Mouse (Mus musculus): ENCODE data around the gene Mertk. TPM values are rescaled to one million over a fixed set of nuclear protein-coding genes. Genes with fewer than 3 reads are reported as not detected.
"Not testable (repeated sequence)": the region's sequence is repeated elsewhere in the genome, so short reads cannot be mapped to it uniquely, and the experiment has no call there.

Gene Mertk
- 1 to 10 TPM; 4.7 to 5.8 TPM for total RNA-seq (2021)
- long read RNA-seq, experiment 1, partial matches to known transcripts, result 0 of 2 reads
- long read RNA-seq, experiment 1, other reads (novel, unspliced or antisense), result 2 of 2 reads
- long read RNA-seq, experiment 2, full-length matches to known transcripts, result 1 of 3 reads
- long read RNA-seq, experiment 2, partial matches to known transcripts, result 0 of 3 reads
- long read RNA-seq, experiment 2, other reads (novel, unspliced or antisense), result 2 of 3 reads

DNA sequence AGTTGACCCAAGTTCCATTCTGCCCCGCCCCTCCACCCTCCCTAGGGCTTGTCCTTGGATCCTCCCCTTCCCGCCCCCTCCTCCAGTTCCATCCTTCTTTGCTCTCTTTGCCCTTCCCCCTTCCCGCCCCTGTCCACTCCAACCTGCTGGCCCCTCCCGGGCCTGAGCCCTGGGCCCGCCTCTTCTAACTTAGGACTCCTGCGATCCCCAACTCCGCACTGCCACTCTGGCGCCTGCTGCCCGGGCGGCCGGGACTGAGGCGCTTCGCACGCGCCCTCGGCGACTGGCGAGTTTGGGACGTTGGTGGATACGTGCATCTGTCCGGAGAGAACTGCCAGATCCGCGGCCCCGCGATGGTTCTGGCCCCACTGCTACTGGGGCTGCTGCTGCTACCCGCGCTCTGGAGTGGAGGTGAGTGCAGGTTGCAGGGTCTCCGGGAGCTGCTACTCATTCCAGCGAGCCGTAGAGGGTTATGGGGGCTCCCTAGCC lies at the start of gene Mertk:
Gene Mertk (plus strand): TSS at position 264 of the 489 bp plus-strand sequence.
- DNase-seq (ENCODE audit: low spot score in 2 of 2), result peak; percentile 78 to 90

DNA sequence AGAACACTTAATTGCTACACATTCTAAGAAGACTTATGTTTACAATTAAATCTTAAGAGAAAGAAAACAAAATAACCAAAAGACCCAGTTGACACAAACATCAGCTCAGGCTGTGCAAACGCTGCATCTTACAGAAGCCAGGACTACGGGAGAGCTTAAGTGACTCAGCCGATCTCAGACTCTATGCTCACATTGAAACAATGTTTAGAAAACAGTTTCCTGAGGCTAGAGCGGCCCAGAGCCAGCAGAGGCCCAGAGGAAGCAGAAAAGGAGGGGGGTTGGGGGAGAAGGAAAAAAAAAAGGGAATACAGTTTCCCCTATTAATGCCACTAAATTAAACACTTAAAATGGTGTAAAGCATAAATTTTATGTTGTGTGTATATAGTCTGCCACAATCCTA lies 18.1 kb upstream of the Mertk start:
- DNase-seq (ENCODE audit: low spot score in 2 of 2), result no peak

DNA sequence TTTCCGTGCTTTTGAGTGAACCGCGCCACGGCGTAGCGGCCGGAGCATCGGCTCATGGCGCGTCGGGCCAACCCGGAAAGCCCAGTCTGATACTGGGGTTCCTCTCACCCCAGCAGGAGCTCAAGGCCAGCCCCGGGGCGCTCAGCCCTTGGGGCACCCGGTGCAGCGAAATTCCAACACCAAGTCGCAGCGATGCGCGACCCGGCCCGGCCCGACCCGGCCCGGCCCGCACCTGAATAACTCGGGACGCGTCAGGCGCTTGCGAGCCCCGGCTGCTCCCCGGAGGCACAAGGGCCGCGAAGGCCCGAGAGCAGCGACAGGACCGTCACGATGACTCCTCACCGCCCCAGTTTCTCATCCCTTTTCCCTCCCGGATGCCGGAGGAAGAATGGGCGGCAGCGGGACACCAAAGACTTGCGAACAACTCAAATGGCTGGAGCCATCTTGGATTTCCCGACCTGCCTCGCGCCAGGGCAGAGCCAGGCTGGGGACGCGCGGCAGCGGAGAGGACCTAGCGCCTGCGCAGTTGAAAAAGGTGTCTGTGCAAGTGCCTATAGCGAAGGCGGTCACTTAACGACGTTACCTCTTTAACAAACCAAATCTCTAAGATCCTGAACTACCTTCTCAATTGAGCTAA lies 11.7 kb upstream of the Mertk start, which contains the start of gene Anapc1:
Gene Anapc1 (minus strand): TSS at position 471 of the 637 bp plus-strand sequence.
- DNase-seq (ENCODE audit: low spot score in 2 of 2), result peak; percentile 80 to 89

DNA sequence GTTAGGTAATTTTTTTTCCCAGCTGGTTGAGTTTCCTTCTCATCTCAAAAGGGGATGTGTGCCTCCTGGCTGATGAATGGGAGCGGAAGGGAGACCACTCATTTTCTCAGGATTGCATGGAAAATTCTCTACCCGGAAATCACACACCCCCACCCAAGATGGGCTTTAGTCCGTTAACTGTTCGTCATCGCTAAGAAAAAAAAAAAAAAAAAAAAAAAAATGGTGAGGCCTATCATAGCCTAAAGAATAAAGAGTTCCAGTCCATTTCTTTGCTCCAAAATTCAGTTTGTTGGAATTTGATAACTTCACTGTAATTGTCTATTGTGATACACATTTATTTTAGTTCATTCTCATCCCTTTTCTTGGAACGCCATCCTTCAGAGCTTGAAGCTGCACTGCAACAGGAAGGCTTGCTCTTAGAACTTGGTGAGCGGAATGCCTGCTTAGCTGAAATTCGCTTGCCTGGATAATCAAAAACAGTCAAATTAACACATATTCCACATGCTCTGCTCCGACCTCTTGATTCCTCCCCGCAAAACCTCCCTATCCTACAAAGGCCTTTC lies 11.1 kb upstream of the Mertk start:
- DNase-seq (ENCODE audit: low spot score in 2 of 2), result no peak

DNA sequence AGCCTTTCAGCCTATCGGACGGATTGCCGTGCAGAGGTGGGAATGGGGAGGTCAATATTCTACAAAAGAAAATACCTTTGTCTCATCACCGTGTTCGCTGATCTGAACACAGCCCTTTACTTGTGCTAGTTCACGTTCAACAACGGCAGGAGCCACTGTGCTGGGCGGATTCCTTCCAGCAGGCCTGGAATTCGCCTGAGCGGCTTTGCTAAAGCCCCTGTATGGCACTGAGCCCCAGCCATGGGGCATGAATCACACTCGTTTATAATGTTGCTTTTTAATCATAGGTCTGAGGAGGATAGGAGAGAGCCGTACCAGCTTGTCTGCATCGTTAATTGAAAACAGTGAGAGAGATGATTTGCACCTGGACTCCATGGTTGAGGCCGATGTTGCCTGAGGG lies 6.4 kb upstream of the Mertk start:
- no peak for DNase-seq (ENCODE audit: low spot score in 2 of 2)

DNA sequence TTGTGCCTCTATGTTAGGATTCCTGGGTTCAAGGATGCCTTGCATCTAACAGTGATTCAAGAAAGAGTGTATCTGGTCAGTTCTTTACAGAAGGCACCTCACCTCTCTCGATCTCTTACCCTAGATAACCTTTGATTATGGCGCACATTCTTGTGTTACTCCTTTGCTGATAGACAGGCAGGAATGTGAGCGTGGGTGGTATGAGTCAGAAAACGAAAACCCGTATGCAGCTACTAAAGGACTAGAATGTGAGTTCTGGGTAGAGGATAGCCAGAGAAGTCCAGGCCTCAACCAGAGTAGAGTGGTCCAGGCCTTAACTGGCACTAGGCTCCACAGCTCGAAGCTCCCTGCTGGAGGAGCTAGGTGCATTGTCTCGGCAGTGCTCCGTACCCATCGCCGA lies 6.0 kb upstream of the Mertk start:
- DNase-seq (ENCODE audit: low spot score in 2 of 2), result no peak

DNA sequence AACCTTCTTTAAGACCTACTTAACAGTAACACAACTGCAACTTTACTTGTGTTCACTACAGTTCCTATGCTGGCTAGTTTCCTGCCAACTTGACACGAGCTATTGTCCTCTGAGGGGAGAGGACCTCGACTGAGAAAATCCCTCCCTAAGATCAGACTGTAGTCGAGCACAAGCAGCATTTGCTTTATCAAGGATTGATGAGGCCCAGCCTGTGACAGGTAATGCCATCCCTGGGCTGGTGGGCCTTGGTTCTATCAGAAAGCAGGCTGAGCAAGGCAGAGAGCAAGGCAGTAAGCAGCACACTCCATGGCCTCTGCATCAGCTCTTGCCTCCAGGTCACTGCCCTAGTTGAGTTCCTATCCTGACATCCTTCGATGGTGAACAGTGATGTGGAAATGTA lies 5.5 kb upstream of the Mertk start:
- DNase-seq (ENCODE audit: low spot score in 2 of 2), result no peak

DNA sequence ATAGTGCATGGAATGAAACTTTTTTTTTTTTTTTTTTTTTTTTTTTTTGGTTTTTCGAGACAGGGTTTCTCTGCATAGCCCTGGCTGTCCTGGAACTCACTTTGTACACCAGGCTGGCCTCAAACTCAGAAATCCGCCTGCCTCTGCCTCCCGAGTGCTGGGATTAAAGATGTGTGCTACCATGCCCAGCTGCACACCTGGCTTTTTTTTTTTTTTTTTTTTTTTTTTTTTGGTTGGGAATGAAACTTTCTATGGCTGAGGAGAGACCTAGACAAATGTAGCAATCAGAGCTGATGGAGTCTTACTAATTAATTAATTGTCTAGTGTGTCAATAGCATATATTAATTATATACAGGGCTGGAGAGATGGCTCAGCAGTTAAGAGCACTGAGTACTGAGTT lies 4.9 kb upstream of the Mertk start:
- DNase-seq (ENCODE audit: low spot score in 2 of 2), result not testable (repeated sequence)

DNA sequence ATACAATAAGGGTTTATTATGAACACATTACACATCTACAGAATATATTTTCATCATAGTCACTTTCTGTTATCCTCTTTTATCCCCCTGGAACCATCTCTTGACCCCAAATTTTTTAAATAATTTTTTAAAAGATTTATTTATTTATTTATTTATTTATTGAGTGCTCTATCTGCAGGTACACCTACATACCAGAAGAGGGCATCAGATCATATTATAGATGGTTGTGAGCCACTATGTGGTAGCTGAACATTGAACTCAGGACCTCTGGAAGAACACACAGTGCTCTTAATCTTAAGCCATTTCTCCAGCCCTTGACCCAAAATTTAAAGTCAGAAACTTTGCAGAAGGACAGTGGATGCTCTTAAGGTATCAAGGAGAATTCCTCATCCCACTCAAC lies 4.2 kb upstream of the Mertk start:
- no peak for DNase-seq (ENCODE audit: low spot score in 2 of 2)

DNA sequence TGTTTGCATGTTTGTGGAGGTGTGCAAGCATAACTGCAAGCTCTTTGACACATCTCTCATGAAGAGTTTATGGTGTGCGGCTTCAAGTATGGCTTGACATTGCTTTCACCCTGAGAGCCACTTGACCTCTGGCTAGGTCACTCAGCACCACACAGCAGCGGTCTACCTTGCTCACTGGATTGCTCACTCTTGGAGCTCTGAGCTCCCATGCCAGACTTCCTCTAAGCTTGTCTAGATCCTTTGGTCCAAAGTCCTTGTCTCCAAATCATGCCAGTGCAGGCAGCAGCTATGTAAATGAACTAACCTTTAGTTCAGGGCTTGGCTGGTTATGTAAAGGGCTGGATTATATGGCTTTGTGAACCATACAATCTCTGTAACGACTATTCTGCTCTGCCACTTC lies 2.3 kb upstream of the Mertk start:
- DNase-seq (ENCODE audit: low spot score in 2 of 2), result no peak

DNA sequence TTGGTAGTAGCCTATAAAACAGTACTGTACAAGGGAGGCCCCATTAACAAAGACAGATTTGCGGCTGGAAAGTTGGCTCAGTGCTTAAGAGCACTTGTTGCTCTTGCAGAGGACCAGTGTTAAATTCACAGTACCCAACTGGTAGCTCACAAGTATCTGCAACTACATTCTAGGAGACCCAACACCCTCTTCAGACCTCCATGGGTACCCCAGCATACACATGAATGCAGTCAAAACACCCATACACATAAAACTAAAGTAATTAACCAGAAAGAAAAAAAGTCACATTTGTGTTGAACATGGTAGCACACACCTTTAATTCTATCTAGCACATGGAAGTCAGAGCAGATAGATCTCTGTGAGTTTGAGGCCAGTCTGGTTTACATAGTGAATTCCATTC lies 1.7 kb upstream of the Mertk start:
- no peak for DNase-seq (ENCODE audit: low spot score in 2 of 2)

DNA sequence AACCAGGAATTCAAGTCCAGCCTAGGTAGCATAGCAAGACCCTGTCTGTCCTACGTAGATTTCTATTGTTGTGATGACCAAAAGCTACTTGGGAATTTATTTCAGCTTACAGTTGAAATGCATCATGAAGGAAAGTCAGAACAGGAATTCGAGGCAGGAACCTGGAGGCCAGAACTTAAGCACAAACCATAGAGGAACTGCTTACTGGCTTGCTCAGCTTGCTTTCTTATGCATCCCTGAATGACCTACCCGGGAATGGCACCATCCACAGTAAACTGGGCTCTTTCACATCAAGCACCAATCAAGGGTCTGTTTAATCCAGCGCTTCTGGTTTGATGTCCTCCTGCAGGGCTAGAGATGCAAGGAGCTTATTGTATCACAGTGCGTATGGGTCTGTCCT lies 1.2 kb upstream of the Mertk start:
- DNase-seq (ENCODE audit: low spot score in 2 of 2), result no peak

DNA sequence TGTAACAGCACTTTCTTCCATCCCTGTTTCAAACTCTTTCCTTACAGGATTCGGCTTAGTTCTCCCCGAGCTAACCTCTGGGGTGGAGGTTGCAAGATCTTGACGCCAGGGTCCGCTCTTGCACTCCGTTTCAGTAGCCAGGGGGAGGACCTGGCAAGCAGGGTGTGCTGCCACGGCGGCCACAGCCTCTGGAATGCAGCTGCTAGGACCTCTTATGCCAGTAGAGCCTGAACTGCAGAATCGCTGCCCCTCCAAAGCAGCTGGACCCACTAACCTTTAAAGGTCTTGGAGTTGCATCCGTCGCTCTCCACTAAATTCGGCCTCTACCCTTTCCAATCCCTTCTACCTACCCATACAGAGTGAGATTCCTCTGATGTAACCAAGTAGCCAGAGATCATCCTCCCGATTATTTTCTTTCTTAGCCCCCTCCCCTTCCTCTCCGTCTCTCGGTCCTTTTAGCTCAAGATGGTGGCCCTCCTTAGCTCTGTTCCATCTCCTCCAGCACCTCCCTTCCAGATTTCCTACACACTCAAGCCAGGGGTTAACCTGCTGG lies 540 bp upstream of the Mertk start:
- peak; percentile 75 to 88 for DNase-seq (ENCODE audit: low spot score in 2 of 2)

DNA sequence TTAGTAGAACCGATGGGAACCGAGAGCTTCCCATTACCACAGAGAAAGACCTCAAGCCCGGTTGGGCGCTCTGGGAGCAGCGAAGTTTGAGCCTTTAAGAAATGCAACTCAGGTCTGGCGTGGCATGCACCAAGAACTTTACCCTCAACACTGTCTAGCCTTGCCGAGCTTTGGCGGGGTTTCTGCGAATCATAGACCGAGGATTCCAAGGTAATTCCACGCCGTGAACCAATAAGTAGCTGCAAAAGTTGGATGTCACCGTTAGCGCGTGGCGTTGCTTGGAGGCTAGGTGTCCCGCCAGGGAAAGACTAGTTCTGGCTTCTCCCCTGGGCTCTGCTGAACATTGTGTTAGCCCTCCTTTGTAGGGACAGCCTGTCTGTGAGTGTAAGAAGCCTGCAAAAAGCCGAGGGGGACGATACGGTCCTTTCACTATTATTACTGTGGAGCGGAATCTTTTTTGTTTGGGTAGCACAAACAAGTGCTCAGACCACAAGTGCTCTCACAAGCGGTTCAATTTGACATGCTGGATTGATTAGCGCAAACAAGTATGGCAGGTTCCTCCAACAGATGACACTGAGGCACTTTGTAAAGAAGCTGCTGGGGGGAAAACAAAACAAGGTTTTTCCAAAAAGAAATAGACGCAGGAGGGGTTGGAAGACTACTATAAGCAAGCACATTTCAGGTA lies 587 bp downstream of the Mertk start:
- peak; percentile 35 to 61 for DNase-seq (ENCODE audit: low spot score in 2 of 2)

DNA sequence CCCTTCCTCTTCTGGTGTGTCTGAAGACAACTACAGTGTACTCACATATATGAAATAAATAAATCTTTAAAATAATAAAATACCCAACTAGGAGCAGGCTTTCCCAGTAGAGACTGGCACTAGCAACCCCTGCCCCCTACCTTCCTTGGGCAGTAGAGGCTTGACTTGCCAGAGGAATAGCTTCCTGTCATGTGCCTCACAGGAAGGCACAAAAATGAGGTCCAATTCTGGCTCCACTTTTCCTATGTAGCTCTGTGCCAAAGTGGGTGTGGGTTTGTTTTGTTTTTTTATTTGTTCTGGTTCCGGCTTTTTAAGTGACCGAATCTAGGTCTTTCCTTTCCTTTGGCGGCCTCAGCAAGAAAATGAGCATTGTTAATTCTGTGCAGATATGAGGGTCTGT lies 5.7 kb downstream of the Mertk start:
- no peak for DNase-seq (ENCODE audit: low spot score in 2 of 2)

DNA sequence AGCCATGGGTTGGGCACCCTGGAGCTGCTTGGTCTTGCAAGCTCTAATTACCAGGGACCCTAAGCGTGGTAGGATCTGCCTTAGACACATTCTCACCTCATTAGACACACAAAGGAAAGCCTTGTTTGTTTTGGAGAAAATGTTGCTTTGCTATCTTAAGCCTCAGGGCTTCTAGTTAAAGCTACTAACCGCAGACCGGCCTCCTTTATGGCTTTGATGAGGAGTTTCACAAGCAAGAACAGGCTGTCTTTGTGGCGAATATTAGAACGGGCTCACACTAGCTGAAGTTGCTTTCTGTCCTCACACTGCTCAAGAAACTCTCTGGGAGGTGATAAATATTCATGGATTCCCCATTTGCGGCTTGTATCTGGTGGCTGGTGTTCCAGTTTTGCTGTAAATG lies 10.5 kb downstream of the Mertk start:
- no peak for DNase-seq (ENCODE audit: low spot score in 2 of 2)

DNA sequence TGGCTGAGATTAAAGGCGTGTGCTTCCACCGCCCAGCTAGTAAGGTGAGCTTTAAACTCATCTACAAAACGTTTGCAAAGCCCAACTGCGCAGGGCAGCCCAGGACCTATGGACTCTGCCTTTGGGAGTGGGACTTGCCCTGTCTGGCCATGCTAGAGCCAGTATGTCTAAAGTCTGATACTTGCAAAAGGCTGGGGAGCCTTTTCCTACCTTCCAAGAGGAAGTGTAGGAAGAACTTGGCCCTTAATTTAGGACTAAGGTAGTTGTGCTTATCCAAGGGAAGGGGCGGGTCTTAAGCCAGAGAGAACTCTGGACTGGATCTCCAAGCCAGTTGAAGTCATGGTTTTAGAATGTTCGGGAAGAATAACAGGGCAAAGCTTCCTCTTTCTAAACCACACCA lies 11.9 kb downstream of the Mertk start:
- DNase-seq (ENCODE audit: low spot score in 2 of 2), result no peak

DNA sequence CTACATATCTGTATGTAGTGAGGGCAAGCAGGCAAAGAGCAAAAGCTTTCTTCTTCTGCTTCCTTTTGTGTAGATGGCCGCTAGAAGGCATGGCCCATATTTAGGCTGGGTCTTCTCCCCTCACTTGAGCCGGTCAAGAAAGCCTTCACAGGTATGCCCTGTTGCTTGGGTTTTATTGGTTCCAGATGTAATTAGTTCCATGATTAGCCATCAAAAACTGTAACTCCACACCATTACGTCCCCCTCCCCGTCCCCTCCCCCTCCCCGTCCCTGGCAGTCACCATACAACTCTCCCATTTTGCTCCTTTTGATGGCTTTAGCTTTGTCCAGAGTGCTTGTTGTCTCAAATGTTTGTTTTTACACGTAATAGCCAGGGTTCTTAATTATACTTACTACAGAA lies 14.2 kb downstream of the Mertk start:
- DNase-seq (ENCODE audit: low spot score in 2 of 2), result no peak

DNA sequence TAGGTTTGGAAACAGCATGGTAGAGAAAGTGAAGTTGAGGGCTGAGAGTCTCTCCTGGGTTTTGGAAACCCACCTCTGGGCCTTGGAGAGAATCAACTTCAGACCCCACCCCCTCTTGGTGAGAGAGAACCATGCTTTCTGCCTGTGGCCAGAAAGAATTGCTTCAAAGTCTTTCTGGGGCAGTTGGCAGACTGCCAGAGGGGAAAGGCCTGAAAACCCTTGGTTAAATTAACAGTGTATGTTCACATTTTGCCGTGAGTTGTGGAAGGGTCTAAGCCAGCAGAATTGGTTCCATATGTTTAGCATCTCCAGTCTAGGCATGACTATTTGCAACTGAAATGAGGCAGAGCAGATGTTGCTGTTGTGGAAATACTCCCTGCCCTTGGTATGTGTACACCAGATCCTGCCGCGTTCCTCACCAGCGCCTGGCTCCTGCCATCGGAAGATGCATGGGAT lies 14.8 kb downstream of the Mertk start:
- DNase-seq (ENCODE audit: low spot score in 2 of 2), result peak in 1 of 2 experiments; percentile 24

DNA sequence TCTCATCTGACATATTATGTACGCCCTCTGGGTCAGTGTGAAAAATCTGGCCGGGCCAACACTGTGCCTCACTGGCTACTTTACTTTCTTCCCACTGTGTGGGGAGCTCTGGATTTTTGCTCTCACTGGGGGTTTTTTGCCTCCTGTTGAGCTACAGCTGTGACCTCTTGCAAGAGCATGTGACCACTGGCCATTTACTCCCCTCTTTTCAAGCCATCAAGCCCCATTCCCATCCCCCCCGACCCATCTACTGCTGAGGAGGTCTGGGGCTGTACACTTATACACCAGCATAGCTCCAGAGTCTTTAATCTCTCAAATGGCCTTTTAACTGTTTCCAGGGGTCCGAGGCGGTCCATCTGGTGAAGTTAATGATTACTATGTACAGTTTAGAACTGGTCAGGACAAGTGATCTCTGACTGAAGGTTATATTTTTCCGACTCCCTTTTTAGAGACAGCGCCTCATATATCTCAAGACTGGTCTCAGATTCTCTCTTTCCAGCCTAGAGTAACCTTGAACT lies 16.0 kb downstream of the Mertk start:
- DNase-seq (ENCODE audit: low spot score in 2 of 2), result no peak

DNA sequence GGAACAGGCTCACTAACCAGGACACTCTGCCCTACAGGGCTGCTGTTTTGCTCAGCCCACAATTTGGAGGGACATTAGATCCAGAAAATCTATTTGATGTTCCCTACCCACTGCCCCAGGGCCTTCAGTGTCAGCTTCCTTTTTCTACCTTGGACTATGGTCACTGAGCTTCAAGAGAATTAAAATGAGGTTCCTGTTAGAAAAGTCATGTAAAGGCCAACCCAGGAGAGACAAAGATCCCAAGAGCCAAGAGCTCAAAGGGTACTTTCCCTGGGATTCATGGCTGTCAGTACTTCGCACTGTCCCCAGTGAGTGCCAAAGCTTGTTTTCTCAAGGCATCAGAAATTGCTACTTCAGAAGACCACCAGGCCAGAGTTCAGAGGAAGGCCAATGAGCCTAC lies 17.2 kb downstream of the Mertk start:
- DNase-seq (ENCODE audit: low spot score in 2 of 2), result no peak

Data from gastrocnemius, postnatal 4 days (tissue).